ENCODE assay signal across 10 mouse cellular contexts in genomic region chr10:4028851-4029442, GRCm38 (mm10). TPM values are rescaled to one million over a fixed set of nuclear protein-coding genes. Genes with fewer than 3 reads are reported as not detected.
DNase-seq lines count a peak whose midpoint lies in the region; ATAC-seq lines count a peak whose summit lies in the region.
"Had no signal": no experiment of that assay in that cellular context is flagged by ENCODE, and none has a peak within 500 bp of the region (broad histone marks: within the 10 kb centered on the region; RNA-seq: fewer than 3 reads in every experiment).

No protein-coding gene starts in this region.

- ATAC-seq in heart, embryonic 12.5 days (ENCODE audit: insufficient number of reproducible peaks, low FRiP score) = no peak
- ATAC-seq in lung, embryonic 15.5 days (ENCODE audit: borderline replicate concordance, extremely low read depth, low FRiP score, low TSS enrichment) = peak; percentile 87
- no peak for ATAC-seq in hindbrain, embryonic 13.5 days (ENCODE audit: low FRiP score)

- H3K36me3 ChIP-seq in heart, embryonic 12.5 days = peaks cover 32% of the 10 kb centered on the region
- H3K36me3 ChIP-seq in lung, embryonic 15.5 days = no peaks in the 10 kb centered on the region
- H3K36me3 ChIP-seq in hindbrain, embryonic 13.5 days = no peaks in the 10 kb centered on the region; the same call in 1 of the 2 replicates

- no peak overlapping the region for H3K4me3 ChIP-seq in heart, embryonic 12.5 days
- H3K4me3 ChIP-seq in lung, embryonic 15.5 days = no peak overlapping the region
- no peak overlapping the region for H3K4me3 ChIP-seq in hindbrain, embryonic 13.5 days
- H3K4me3 ChIP-seq: limb, embryonic 10.5 days had no signal

- WGBS in heart, embryonic 12.5 days = 69% methylated on average over 15 of the region's 15 CpGs
- WGBS in lung, embryonic 15.5 days = 42% methylated on average over 15 of the region's 15 CpGs
- WGBS in hindbrain, embryonic 13.5 days = 92% methylated on average over 15 of the region's 15 CpGs

- H3K9me3 ChIP-seq in heart, embryonic 12.5 days (replicated peaks) = no peaks in the 10 kb centered on the region
- no peaks in the 10 kb centered on the region for H3K9me3 ChIP-seq in lung, embryonic 15.5 days
- H3K9me3 ChIP-seq in hindbrain, embryonic 13.5 days = no peaks in the 10 kb centered on the region
- H3K9me3 ChIP-seq: limb, embryonic 10.5 days had no signal

- H3K9ac ChIP-seq in heart, embryonic 12.5 days = no peak overlapping the region
- H3K9ac ChIP-seq in lung, embryonic 15.5 days = no peak overlapping the region
- no peak overlapping the region for H3K9ac ChIP-seq in hindbrain, embryonic 13.5 days

- DNase-seq in heart, adult 11 months = peak; percentile 97
- DNase-seq in urinary bladder, postnatal 25 days (ENCODE audit: low spot score) = peak; percentile 29
- no peak for DNase-seq in urinary bladder, adult 2 months (ENCODE audit: low spot score)
- DNase-seq in urinary bladder, postnatal 4 days (ENCODE audit: low spot score in 2 of 2) = peak; percentile 65 to 66
- DNase-seq in adipocyte (ENCODE audit: low spot score) = no peak
- DNase-seq: thymus, postnatal 14 days had no signal

- 0 out of 2 replicates have a peak, but pooled peaks cover 5% of the 10 kb centered on the region for H3K4me1 ChIP-seq in heart, embryonic 12.5 days (replicated peaks)
- H3K4me1 ChIP-seq in lung, embryonic 15.5 days = peaks cover 26% of the 10 kb centered on the region
- H3K4me1 ChIP-seq in hindbrain, embryonic 13.5 days (replicated peaks) = no peaks in the 10 kb centered on the region
- H3K4me1 ChIP-seq: limb, embryonic 10.5 days had no signal

- H3K4me2 ChIP-seq in heart, embryonic 12.5 days = no peak overlapping the region
- no peak overlapping the region for H3K4me2 ChIP-seq in lung, embryonic 15.5 days
- H3K4me2 ChIP-seq in hindbrain, embryonic 13.5 days = no peak overlapping the region

- H3K27me3 ChIP-seq in heart, embryonic 12.5 days (replicated peaks) = no peaks in the 10 kb centered on the region
- no peaks in the 10 kb centered on the region for H3K27me3 ChIP-seq in lung, embryonic 15.5 days
- no peaks in the 10 kb centered on the region for H3K27me3 ChIP-seq in hindbrain, embryonic 13.5 days

- H3K27ac ChIP-seq in heart, embryonic 12.5 days (ENCODE audit: poor library complexity, severe bottlenecking) = no peak overlapping the region
- H3K27ac ChIP-seq in lung, embryonic 15.5 days = peak overlapping the region; percentile 42
- H3K27ac ChIP-seq in hindbrain, embryonic 13.5 days = no peak overlapping the region
- H3K27ac ChIP-seq: limb, embryonic 10.5 days had no signal

RNA-seq across cellular contexts. Expression of gene Mthfd1l, which starts 56.0 kb away (rescaled TPM):
- 16.9 and 17.8 TPM in 2 replicates for polyA plus RNA-seq in heart, embryonic 12.5 days (2016; fragmentation: Nextera tagmentation; extraction: Ambion mirVana)
- polyA plus RNA-seq in urinary bladder, adult 2 months (2012; rRNA removed) = 11.0 and 12.7 TPM in 2 replicates
- polyA plus RNA-seq in lung, embryonic 15.5 days (2015; fragmentation: Nextera tagmentation; extraction: Ambion mirVana) = 15.5 and 16.1 TPM in 2 replicates
- polyA plus RNA-seq in hindbrain, embryonic 13.5 days (2015; fragmentation: Nextera tagmentation; extraction: Ambion mirVana) = 5.3 and 6.0 TPM in 2 replicates

Comparison
In these comparisons a context has a peak if more than half of its experiments do, and no peak if none do; other contexts are left out.
1. DNase-seq: peak in heart, adult 11 months (single experiment), urinary bladder, postnatal 25 days (single experiment) and urinary bladder, postnatal 4 days (2 of 2); none in urinary bladder, adult 2 months (single experiment) and adipocyte (single experiment).